Mouse (Mus musculus): ENCODE measurements around the gene Prss46. TPM values are rescaled to one million over a fixed set of nuclear protein-coding genes. Genes with fewer than 3 reads are reported as not detected.

Gene Prss46
- polyA plus RNA-seq, 3 experiments from 2014 or later: not detected

GRCm38 (mm10) chr9:110901204-110901603 lies 56.9 kb downstream of the Prss46 start:
- no peak for ATAC-seq

GRCm38 (mm10) chr9:110902271-110902670 lies 58.0 kb downstream of the Prss46 start:
- no peak for ATAC-seq

Other genes starting within 250 kb of the Prss46 start
- 1 to 10 TPM; 2.4 to 6.2 (median 3.8) TPM for gene Nradd, start 220.1 kb upstream of the Prss46 start, polyA plus RNA-seq (2017; shearing (Covaris generic))
- 10 to 100 TPM; 20.0 to 42.0 (median 21.1) TPM for gene Nbeal2, start 190.3 kb upstream of the Prss46 start, polyA plus RNA-seq (2017; shearing (Covaris generic))
- 100 to 1,000 TPM; 222 to 259 (median 234) TPM for gene Ccdc12, start 188.0 kb upstream of the Prss46 start, polyA plus RNA-seq (2017; shearing (Covaris generic))
- not detected for gene Myl3, start 102.6 kb upstream of the Prss46 start, polyA plus RNA-seq (2017; shearing (Covaris generic))
- gene Pth1r, start 97.4 kb upstream of the Prss46 start, polyA plus RNA-seq (2017; shearing (Covaris generic)): not detected
- not detected for gene Prss42, start 46.3 kb upstream of the Prss46 start, polyA plus RNA-seq (2017; shearing (Covaris generic))
- gene Prss44, start 30.5 kb upstream of the Prss46 start, polyA plus RNA-seq (2017; shearing (Covaris generic)): not detected
- gene Prss43, start 17.8 kb upstream of the Prss46 start, polyA plus RNA-seq (2017; shearing (Covaris generic)): not detected
- not detected for gene Prss45, start 9.9 kb upstream of the Prss46 start, polyA plus RNA-seq (2017; shearing (Covaris generic))
- not detected for gene Prss50, start 13.5 kb downstream of the Prss46 start, polyA plus RNA-seq (2017; shearing (Covaris generic))
- 10 to 100 TPM in 2 of 3 experiments, 1 to 10 TPM in 1; 2.5 to 16.8 (median 15.8) TPM for gene Als2cl, start 35.4 kb downstream of the Prss46 start, polyA plus RNA-seq (2017; shearing (Covaris generic))
- 1 to 10 TPM in 2 of 3 experiments, under 1 TPM in 1; 0.73 to 4.1 (median 2.9) TPM for gene Tmie, start 35.6 kb downstream of the Prss46 start, polyA plus RNA-seq (2017; shearing (Covaris generic))
- not detected for gene Fam240a, start 72.4 kb downstream of the Prss46 start, polyA plus RNA-seq (2017; shearing (Covaris generic))
- 1 to 10 TPM in 2 of 3 experiments, under 1 TPM in 1; 0.73 to 2.6 (median 2.5) TPM for gene Tdgf1, start 101.7 kb downstream of the Prss46 start, polyA plus RNA-seq (2017; shearing (Covaris generic))
- under 1 TPM in 2 of 3 experiments, not detected in 1; 0.20 to 0.42 TPM for gene Lrrc2, start 107.0 kb downstream of the Prss46 start, polyA plus RNA-seq (2017; shearing (Covaris generic))
- not detected for gene Rtp3, start 146.1 kb downstream of the Prss46 start, polyA plus RNA-seq (2017; shearing (Covaris generic))
- gene Ltf, start 174.8 kb downstream of the Prss46 start, polyA plus RNA-seq (2017; shearing (Covaris generic)): 1 to 10 TPM in 1 of 3 experiments, not detected in 2; 2.5 TPM
- gene Ccrl2, start 213.0 kb downstream of the Prss46 start, polyA plus RNA-seq (2017; shearing (Covaris generic)): 10 to 100 TPM; 15.0 to 18.1 (median 17.3) TPM

Measured in inflammation-experienced regulatory T-cells, adult 6 months (primary cell).